Mouse (Mus musculus) NIH3T3 (cell line): ENCODE data around the gene Pde8b.
A peak's percentile ranks its signal among the peaks of the same experiment; 100 is the strongest.

Experiments
- DNase-seq: peaks from one replicate; pipeline ENCODE4 v3.0.0-alpha.2; 2012; ENCODE audit warnings: low read depth

Gene Pde8b

GRCm38 (mm10) chr13:95082611-95083010 lies 167.5 kb downstream of the Pde8b start:
- no peak for DNase-seq

- DNase-seq: no peak
Observed at GRCm38 (mm10) chr13:95081082-95081481, 169.1 kb downstream of the Pde8b start.

GRCm38 (mm10) chr13:95078492-95078891 lies 171.6 kb downstream of the Pde8b start:
- no peak for DNase-seq

GRCm38 (mm10) chr13:95077688-95078087 lies 172.4 kb downstream of the Pde8b start:
- no peak for DNase-seq

GRCm38 (mm10) chr13:95076142-95076541 lies 174.0 kb downstream of the Pde8b start:
- DNase-seq: no peak

GRCm38 (mm10) chr13:95073445-95074172 lies 176.5 kb downstream of the Pde8b start:
- DNase-seq: no peak

GRCm38 (mm10) chr13:95070268-95070667 lies 179.9 kb downstream of the Pde8b start:
- no peak for DNase-seq

GRCm38 (mm10) chr13:95067854-95068253 lies 182.3 kb downstream of the Pde8b start:
- peak; percentile 65 for DNase-seq

GRCm38 (mm10) chr13:95063390-95064017 lies 186.6 kb downstream of the Pde8b start:
- DNase-seq: no peak

GRCm38 (mm10) chr13:95058885-95059284 lies 191.3 kb downstream of the Pde8b start:
- no peak for DNase-seq

GRCm38 (mm10) chr13:95056501-95057280 lies 193.4 kb downstream of the Pde8b start:
- DNase-seq: no peak

GRCm38 (mm10) chr13:95055742-95056388 lies 194.3 kb downstream of the Pde8b start:
- no peak for DNase-seq

GRCm38 (mm10) chr13:95052421-95052820 lies 197.7 kb downstream of the Pde8b start:
- DNase-seq: no peak

- DNase-seq: no peak
Observed at GRCm38 (mm10) chr13:95050398-95050797, 199.7 kb downstream of the Pde8b start.

GRCm38 (mm10) chr13:95044108-95044507 lies 206.0 kb downstream of the Pde8b start:
- DNase-seq: no peak

- no peak for DNase-seq
Observed at GRCm38 (mm10) chr13:95040140-95040738, 209.9 kb downstream of the Pde8b start.

GRCm38 (mm10) chr13:95038200-95038599 lies 211.9 kb downstream of the Pde8b start:
- DNase-seq: peak; percentile 75

GRCm38 (mm10) chr13:95034715-95035114 lies 215.4 kb downstream of the Pde8b start:
- DNase-seq: no peak

GRCm38 (mm10) chr13:95034094-95034493 lies 216.0 kb downstream of the Pde8b start:
- DNase-seq: no peak

- no peak for DNase-seq
Observed at GRCm38 (mm10) chr13:95032973-95033372, 217.2 kb downstream of the Pde8b start.

GRCm38 (mm10) chr13:95032127-95032831 lies 217.9 kb downstream of the Pde8b start:
- no peak for DNase-seq
